Mouse (Mus musculus) urinary bladder, postnatal 4 days (tissue): ENCODE measurements around the gene Cd276.

Source experiments
- DNase-seq, 2 experiments: peaks; one replicate each; pipeline ENCODE4 v3.0.0; 2021 to 2022; ENCODE audit warnings: low spot score in 2 of 2

Gene Cd276

DNA sequence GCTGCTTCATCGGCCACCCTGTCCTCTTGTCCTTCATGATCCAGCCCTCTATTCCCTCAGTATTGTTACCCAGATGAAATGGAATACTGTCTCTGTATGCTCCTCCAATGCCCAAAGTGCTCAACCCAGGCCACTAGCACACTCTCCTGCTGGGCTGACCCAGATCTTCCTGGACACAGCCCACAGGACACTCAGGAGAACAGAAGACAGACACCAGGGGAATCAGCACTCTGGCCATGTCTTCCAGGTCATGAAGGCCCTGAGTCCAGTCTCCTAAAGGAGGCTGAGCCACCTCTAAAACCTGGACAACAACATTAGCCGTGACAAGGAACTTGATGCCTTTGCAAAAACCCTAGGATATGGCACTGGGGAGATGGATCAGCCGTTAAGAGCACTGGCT, 38.8 kb downstream of the Cd276 start:
- no peak for DNase-seq

DNA sequence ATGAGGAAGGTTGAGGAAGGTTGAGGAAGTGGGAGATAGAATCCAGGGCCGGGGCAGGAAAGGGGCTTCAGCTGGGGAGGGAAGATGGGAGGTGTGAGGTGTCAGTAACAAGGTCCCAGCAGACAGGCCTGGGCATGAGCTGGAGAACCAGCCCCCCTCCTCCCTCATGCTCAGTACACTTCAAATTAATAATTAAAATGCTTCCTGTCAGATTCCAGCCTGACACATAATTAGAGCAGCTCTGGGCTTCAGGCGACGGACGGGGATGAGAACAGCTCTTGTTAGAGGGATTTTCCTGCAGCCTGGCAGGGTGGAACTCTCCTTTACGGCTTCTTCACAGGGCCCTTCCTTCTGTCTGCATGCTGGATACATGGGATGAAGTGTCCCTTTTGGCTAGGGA, 41.5 kb downstream of the Cd276 start:
- no peak for DNase-seq

DNA sequence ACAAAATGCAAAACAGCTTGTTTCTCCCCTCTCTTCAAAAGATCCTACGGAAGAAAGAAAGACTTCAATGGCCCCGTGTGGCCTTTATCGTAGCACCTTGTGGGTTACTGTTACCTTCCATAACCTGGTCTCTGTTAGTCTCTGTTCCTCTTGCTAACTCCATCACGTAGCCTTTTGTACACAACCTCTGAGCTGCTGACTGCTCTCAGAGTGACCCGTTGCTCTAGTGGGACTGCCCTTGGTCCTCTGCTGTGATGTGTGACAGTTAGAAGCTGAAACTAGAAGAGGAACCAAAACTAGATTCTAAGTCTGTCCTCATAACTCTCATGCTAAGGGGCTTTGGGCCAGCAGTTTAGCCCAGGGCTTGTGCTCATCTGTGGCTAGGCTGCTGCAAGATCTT, 44.8 kb downstream of the Cd276 start:
- no peak for DNase-seq

DNA sequence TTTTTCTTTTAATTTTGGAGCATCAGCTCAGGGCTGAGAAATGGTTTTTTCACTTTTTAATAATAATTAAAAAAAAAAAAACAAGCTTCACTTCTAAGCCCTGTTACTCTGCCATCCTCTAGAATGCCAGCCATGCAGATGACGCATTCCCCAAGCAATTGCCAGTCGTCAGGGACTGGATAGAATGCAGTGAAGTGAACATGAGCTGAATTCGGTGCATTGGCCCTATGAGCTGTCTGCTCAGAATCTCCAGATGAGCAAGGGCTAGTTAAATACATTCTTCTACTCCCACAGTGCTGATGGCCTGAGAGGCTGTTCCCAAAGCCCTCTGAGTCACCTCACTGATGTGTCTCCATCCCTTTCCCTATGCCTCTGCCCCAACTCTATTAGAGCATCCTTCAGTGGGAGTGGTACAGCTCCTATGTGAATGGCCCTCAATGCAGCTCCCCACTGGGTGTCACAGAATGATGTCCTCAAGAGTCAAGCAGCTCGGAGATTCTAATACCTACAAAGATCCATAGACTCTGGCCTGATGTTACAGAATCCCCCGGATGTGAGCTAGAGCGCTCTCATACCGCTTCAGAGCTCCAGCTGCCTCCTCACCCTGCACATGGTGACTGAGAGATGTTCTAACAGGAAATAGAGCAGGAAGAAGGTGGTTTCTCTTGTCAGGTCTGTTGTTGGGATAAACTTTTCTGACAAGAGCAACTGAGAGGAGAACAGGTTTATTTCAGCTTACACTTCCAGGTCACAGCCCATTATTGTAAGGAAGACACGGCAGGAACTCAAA, 47.8 kb downstream of the Cd276 start:
- no peak for DNase-seq

DNA sequence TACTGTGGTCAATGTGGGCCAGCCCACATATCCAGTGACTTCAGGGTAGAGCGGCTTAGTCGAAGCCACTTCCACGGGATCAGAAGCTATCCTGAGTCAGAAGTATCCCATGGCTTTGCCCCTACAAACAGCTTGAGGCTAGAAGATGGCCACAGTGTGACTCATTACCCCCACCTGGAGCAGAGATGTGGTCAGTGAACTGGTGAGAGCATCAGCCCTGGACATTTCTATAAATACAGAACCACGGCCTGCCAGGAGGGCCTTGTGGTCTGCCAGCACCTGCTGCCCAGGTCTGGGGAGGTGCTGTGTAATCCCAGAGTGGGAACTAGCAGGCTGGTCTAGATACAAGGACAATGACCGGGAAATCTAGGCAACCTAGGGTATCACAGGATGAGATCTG, 54.3 kb downstream of the Cd276 start:
- DNase-seq: no peak

DNA sequence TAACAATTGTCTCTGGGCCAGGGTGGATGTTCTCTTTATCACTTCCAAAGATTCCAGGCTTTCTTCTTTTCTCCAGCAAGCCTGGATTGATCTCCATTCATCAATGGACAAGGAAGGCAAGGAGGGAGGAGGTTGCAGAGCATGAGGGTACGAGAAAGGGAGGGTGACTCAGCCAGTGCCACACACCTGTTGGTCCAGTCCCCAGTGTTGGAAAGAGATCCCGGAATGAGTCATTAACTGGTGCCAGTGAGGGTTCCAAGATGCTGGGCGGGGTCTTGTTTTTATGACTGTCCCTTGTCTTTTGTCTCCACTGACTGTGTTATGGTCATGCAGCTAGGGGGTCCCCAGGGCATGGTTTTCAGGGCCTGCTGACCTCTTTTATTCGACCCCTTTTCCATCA, 57.3 kb downstream of the Cd276 start:
- no peak for DNase-seq

DNA sequence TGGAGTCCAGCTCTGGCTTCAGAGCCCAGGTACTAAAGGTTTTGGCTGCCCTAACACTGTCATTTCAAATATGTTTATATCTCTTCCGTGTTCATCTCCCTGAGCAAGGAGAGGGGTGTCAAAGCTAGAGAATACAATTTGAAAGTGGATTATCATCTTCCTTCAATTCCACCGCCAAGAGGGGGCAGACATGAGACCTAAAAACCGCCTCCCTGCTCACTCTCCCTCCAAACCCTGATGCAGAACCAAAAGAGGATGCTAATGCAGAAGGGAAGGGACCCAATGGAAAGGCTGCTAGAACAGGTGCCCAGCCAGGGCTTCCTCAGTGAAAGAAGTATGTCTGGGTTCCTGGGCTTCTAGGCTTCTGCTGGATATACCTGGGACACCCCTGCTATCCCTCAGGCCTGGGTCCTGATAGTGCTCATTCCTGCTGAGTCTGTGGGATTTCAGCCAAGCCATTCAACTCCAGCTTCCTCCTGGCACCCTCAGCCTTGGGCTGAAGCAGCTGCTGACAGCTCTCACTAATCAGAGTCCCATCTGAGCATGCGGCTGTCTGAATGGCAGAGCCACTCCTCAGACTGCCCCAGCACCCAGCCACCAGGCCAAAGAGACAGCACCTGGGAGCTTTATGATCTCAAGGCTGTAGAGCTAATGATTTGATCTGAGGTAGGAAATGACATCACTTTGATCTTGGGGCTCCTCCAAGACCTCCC, 58.6 kb downstream of the Cd276 start:
- no peak for DNase-seq

DNA sequence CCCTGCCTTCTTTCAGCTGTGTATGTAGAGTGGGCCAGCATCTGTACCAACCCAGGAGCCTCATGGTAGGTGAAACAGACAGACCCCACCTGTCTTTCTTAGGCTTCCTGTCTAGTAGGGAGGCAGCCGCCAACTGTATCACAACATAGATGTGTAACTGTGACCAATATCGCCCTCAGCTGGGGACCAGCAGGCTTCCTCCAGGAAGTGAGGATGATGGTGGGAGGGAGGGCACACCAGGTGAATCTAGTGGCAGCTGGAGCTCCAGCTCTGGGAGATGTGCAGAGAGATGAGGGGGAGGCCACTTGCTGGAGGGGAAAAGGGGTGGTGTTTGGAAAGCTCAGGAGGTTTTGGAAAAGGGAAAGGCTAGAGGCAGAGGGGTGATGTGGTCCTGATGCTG, 60.2 kb downstream of the Cd276 start:
- no peak for DNase-seq

DNA sequence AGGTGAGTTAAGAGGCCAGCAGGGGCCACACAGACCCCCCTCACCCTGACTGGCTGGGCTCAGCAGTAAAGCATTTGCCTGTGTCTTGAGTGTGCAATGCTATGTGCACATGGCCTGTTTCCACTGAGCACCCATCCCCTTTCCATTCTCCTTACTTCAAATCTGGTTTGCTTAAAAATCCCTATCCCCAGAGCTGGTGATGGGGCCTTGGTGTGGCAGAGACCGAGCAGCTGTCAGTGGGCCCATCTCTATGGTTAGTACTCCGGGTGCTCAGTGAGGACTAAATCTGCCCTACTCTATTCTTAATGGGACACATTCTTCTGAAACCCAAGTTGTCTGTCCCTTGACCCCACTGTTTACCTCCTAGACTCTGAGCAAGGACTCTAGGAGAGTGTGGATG, 64.8 kb downstream of the Cd276 start:
- DNase-seq: no peak

DNA sequence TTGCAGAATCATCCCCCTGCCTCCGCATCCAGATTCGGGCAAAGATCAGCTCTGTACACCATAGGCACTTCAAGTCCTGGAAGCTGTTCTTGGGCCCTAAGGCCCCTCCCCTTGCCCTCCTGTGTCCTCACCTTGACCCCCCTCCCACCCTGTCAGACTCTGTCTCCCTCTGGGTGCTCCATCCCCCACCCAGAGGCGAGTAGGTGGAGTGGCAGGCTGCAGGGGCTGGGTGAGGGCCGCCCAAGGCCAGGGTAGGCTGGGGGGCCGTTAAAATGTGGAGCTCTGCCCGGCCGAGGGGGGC, 65.4 kb downstream of the Cd276 start:
- DNase-seq: no peak

DNA sequence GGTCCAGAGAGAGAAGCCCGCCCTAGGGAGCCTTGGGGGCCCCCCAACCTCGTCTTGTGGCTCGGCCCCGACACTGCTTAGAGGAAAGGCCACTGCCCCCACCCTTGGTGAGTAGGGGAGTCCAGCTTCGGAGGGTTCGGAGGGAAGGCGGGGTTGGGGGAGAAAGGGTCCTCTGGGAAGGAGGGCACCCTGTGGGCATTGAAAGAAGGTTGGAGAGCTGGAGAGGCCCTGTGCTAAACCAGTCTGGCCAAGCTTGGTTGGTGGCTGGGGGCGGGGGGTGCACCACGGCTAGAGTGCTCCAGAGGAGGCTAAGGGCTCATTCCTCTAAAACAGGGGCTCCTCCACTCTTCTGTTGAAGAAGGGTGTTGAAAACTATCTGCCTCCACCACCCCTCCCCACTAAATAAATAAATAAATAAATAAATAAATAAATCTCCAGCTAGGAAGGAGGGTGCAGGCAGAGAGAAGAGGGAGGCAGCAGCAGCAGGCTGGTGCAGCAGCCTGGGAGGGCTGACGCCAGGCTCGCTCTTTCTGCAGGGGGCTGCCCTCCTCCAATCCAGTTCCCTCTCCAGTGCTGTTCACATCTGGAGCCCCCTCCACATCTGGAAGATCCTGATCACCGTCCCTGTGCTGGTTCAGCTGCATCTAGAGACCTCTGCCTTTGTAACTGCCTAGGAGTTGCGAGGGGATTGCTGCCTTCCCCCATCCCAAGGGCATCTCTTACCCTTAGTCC, 65.9 kb downstream of the Cd276 start:
- no peak for DNase-seq

DNA sequence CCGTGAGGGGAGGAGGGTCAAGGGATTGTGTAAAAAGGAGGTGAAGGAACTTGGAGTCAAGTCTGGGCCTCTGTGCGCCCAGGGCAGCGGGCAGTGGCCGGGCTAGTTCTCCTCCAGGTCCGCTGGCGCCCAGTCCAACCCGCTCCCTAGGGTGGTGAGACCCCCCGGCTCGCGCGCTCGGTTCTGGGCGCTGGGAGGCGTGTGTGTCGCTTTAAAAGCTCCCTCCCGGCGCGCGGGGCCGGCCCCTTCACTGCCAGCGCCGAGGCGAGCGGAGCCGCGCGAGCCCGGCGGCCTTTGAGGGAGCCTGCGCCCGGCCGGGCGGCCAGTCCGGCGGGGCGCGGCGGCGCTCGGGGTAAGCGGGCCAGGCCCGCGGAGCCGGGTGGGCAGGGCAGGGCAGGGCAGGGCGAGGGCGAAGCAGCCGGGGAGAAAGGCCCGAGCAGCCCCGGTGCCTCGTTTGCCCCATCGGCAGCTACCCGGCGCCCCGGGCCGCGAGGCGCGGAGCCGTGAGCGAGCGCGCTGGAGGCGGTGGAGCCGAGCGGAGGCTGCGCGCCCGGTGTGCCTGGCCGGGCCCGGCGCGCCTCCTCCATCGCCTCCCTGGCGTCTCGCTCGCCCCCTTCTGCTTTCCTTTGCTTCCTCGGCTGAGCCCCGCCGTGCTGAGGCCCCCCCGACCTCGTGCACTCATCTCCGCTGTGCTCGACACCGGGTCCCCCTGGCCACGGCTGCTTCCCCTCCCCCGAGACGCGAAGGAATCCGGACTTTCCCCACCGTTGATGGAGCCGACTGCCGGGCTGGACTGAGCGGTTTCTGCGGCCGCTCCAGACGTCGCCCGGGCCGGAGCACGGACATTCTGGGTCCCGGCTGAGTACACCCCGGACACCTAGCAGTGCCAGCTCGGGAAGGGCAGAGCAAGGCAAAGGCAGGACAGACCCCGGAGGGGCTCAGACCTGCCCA, 67.1 kb downstream of the Cd276 start, which contains the start of gene Insyn1:
Gene Insyn1 (plus strand): TSS at position 753 of the 951 bp plus-strand sequence.
- DNase-seq: peak in 1 of 2 experiments; percentile 54

DNA sequence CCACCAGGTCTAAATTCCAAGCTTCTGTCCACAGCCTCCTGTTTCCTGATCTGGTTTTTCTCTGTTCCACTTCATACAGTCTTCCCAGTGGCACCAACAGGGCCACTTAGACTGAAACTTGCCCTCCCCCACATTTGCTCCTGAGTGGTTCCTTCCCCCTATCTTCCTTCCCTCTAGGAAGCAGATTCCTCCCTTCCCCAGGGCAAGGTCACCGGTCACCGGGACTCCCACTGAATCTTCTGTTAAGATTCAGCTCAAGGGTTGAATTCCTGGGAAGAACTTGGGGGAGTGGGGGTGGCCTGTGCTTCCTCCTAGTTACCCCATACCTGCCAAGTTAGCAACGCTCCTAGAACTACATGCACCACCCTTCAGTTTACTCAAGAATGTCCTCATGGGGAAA, 68.2 kb downstream of the Cd276 start:
- no peak for DNase-seq
